Mouse (Mus musculus): ENCODE measurements around the gene Apba3.

DNA sequence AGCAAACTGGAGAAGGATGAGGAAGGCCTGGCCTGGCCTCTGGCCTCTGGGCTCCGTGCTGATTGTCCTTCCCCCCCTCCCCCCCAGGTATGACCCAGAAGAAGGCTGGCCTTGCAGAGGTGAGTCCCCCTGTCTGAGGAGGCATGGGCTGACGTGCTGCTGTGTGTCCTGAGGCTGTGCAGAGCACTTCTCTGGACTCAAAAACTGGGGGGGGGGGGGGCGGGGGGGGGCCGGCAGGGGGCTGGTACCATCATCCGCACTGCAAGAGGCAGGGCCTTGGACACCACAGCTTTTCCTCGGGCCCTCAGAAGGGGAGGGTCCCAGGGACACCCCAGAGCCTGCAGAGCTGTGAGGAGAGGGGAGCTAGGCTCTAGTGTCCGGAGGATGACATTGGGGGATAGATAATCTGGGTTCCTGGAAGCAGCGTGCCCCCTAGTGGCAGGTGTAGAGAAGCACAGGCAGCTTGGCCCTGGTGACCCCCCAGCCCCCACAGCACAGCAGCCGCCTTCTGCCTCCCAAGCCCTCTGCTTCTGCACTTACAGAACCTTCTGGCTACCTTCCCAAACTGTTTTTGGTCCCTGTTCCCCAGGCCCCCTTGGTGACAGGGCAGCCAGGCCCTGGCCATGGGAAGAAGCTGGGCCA, 38.0 kb downstream of the Apba3 start:
- TF ChIP-seq POLR2A (IDR thresholded peaks at IDR 0.05; ENCODE audit: low read depth, low read length) (no peak), CTCF (IDR thresholded peaks at IDR 0.05; ENCODE audit: extremely low read depth, insufficient read length, insufficient replicate concordance, low read depth, low read length) (peak; percentile 80; the same call in 1 of the 2 replicates)

Measured in small intestine, adult 2 months (tissue).